Mouse (Mus musculus) G1E (cell line): Measurements from ENCODE around the gene Rassf1.

Source experiments
- CTCF ChIP-seq: IDR thresholded peaks from 2 replicates; pipeline ENCODE4 v1.5.1; 2012; ENCODE audit warnings: low read depth, low read length, inconsistent platforms, mixed read lengths
- GATA1 ChIP-seq: IDR thresholded peaks from 2 replicates; pipeline ENCODE4 v1.6.1; 2012; ENCODE audit warnings: borderline replicate concordance, low read length, inconsistent platforms, mixed read lengths

GRCm38 (mm10) chr9:107553541-107554318 lies 2.4 kb downstream of the Rassf1 start:
- TF ChIP-seq CTCF (no peak), GATA1 (no peak)
